Mouse (Mus musculus) heart, adult 2 months (tissue): ENCODE measurements at regions not wholly inside any gene's neighbourhood (a gene's known extent, or its start where the extent isn't known, plus 50 kb on each side); places are given as distances from the start of the nearest gene placed in this dataset.

ENCODE experiments used
- DNase-seq, 2 experiments: peaks; one replicate each; pipeline ENCODE4 v3.0.0; 2021
- H3K27ac ChIP-seq: fragments of 200-600 bp; 2 replicates; pipeline ENCODE4 v1.8.1; 2022
- H3K27me3 ChIP-seq: fragments of 200-500 bp; 2 replicates; pipeline ENCODE4 v1.6.1; 2012; ENCODE audit warnings: mild to moderate bottlenecking, low read length, inconsistent platforms, mixed read lengths; ENCODE audit not compliant: control insufficient read depth, insufficient read depth
- H3K36me3 ChIP-seq: fragments of 200-500 bp; 2 replicates; pipeline ENCODE4 v1.6.1; 2012; ENCODE audit warnings: low read length, inconsistent platforms; ENCODE audit not compliant: control insufficient read depth, insufficient read depth
- H3K4me1 ChIP-seq: fragments of 200-500 bp; 2 replicates; pipeline ENCODE4 v1.6.1; 2011; ENCODE audit warnings: low read length; ENCODE audit not compliant: control insufficient read depth, insufficient read depth
- H3K4me3 ChIP-seq: fragments of 200-600 bp; 2 replicates; pipeline ENCODE4 v1.8.1; 2022
- H3K79me2 ChIP-seq: fragments of 200-500 bp; replicated peaks from 2 replicates; pipeline ENCODE4 v1.6.1; 2012; ENCODE audit warnings: mild to moderate bottlenecking, inconsistent platforms, low read length, moderate library complexity, mixed read lengths; ENCODE audit not compliant: control insufficient read depth, insufficient read depth
- H3K9ac ChIP-seq: fragments of 200-500 bp; 2 replicates; pipeline ENCODE4 v1.6.1; 2012; ENCODE audit warnings: low read depth, mild to moderate bottlenecking, control low read depth, inconsistent platforms, low read length, mixed read lengths
- CTCF ChIP-seq: fragments of 200-600 bp; IDR thresholded peaks from 2 replicates; pipeline ENCODE4 v1.8.1; 2022; ENCODE audit warnings: antibody characterized with exemption, mild to moderate bottlenecking, moderate library complexity
- EP300 ChIP-seq: fragments of 200-500 bp; IDR thresholded peaks from 2 replicates; pipeline ENCODE4 v1.6.1; 2011; ENCODE audit warnings: low read depth, low read length, control low read depth; ENCODE audit not compliant: insufficient read depth
- POLR2A ChIP-seq: fragments of 200-500 bp; IDR thresholded peaks from 2 replicates; pipeline ENCODE4 v1.6.1; 2011; ENCODE audit warnings: mild to moderate bottlenecking, low read depth, low read length, control low read depth; ENCODE audit not compliant: insufficient read depth
- WGBS: fragments of 180-500 bp; shearing (Covaris S2); methylation state at CpG from one replicate; pipeline ENCODE4 v1.1.7; 2018; 5-methylcytosine and 5-hydroxymethylcytosine counted together
- intact Hi-C: fragments of 180-260 bp; cut with DNase I; formaldehyde crosslinking; loops from one replicate; pipeline ENCODE4 v1.15.1; 2025

DNA sequence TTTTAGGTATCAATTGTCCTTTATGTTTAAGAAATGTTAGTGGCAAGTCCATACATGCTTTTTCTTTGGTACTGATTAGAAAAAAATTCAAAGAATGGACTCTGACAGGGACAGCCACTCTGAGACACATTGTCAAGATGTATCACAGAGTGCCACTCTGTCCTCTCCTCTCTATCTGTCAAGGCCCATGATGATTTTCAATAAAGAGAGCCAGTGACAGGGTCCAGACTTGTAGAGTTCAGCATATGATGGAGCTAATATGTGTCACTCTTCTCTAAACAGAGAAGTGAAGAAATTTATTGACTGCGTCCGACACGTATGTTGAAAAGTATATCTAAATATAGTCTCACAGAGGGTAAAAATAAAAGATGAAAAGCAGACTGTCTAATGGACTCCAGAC lies 672.2 kb upstream of the 4930452B06Rik start:
- Histone ChIP-seq H3K36me3 (no peaks in the 10 kb centered on the region), H3K27ac (no peak overlapping the region), H3K4me1 (no peaks in the 10 kb centered on the region), H3K79me2 (no peaks in the 10 kb centered on the region), H3K4me3 (no peak overlapping the region), H3K9ac (no peak overlapping the region), H3K27me3 (no peaks in the 10 kb centered on the region)
- intact Hi-C loops = no loop called here
- TF ChIP-seq POLR2A = no peak
- TF ChIP-seq EP300 = no peak
- TF ChIP-seq CTCF = no peak
- 73% methylated on average over 3 of the region's 3 CpGs for WGBS
- DNase-seq = no peak

GRCm38 (mm10) chr14:9337107-9337506 lies 671.1 kb upstream of the 4930452B06Rik start:
- WGBS = 60% methylated on average over 3 of the region's 3 CpGs
- no peaks in the 10 kb centered on the region for H3K4me1 ChIP-seq
- H3K79me2 ChIP-seq = no peaks in the 10 kb centered on the region
- no peak for TF ChIP-seq EP300
- H3K27ac ChIP-seq = no peak overlapping the region
- intact Hi-C loops = no loop called here
- H3K36me3 ChIP-seq = no peaks in the 10 kb centered on the region
- no peaks in the 10 kb centered on the region for H3K27me3 ChIP-seq
- no peak for DNase-seq
- no peak overlapping the region for H3K9ac ChIP-seq
- no peak overlapping the region for H3K4me3 ChIP-seq

GRCm38 (mm10) chr14:9331593-9331992 lies 665.6 kb upstream of the 4930452B06Rik start:
- DNase-seq = no peak
- 71% methylated on average over 3 of the region's 3 CpGs for WGBS
- TF ChIP-seq POLR2A (no peak), CTCF (no peak), EP300 (no peak)
- no peak overlapping the region for H3K9ac ChIP-seq
- H3K4me1 ChIP-seq = no peaks in the 10 kb centered on the region
- intact Hi-C loops = no loop called here
- H3K36me3 ChIP-seq = no peaks in the 10 kb centered on the region
- no peak overlapping the region for H3K4me3 ChIP-seq
- no peaks in the 10 kb centered on the region for H3K27me3 ChIP-seq
- H3K79me2 ChIP-seq = no peaks in the 10 kb centered on the region
- no peak overlapping the region for H3K27ac ChIP-seq

DNA sequence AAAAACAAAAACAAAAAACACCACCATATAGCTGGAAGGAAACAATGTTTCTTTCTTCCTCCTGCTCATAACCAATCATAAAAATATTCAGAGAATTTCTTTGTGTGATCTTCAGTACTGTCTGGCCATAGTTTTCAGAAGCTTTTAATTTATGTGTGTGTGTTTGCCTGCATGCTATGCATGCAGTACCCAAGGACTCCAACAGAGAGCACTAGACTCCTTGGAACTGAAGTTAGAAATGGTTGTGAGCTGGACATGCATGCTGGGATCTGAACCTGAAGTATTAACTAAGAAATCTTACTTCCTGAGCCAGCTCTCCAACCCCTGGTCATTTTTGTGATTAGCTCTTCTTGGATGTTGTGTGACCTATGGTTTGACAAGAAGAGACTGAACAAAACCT lies 664.7 kb upstream of the 4930452B06Rik start:
- intact Hi-C loops = no loop called here
- Histone ChIP-seq H3K27ac (no peak overlapping the region), H3K9ac (no peak overlapping the region), H3K27me3 (no peaks in the 10 kb centered on the region), H3K4me3 (no peak overlapping the region), H3K79me2 (no peaks in the 10 kb centered on the region), H3K4me1 (no peaks in the 10 kb centered on the region), H3K36me3 (no peaks in the 10 kb centered on the region)
- peak; percentile 17 for TF ChIP-seq CTCF
- no peak for TF ChIP-seq EP300
- no peak for TF ChIP-seq POLR2A
- DNase-seq = no peak

GRCm38 (mm10) chr14:9329839-9330485 lies 663.9 kb upstream of the 4930452B06Rik start:
- Histone ChIP-seq H3K27ac (no peak overlapping the region), H3K9ac (no peak overlapping the region), H3K27me3 (no peaks in the 10 kb centered on the region), H3K4me1 (no peaks in the 10 kb centered on the region), H3K4me3 (no peak overlapping the region), H3K79me2 (no peaks in the 10 kb centered on the region), H3K36me3 (no peaks in the 10 kb centered on the region)
- DNase-seq = no peak
- WGBS = 82% methylated on average over 12 of the region's 12 CpGs
- TF ChIP-seq CTCF = no peak
- no peak for TF ChIP-seq EP300
- TF ChIP-seq POLR2A = no peak
- intact Hi-C loops = no loop called here

DNA sequence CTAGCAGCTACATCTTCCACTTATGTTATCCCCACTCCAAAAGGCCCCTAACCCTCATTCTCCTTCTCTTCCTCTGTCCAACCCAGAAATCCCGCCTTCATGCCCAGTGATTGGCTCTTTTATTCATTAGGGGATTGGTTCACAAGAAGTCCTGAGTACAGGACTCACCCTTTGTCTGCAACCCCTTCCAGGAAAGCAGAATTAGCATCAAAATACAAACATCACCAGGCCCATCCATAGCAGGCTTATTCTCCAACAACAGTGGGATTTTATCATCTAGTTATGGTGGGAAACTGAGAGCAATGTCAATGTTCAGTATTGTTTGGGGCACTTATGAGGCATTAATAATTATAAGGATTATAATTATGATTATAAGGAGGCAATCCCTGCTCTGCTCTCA lies 661.3 kb upstream of the 4930452B06Rik start:
- 54% methylated on average over 1 of the region's 1 CpGs for WGBS

More for the DNA sequence above, 661.3 kb upstream of the 4930452B06Rik start:
- no peak for DNase-seq
- Histone ChIP-seq H3K4me1 (no peaks in the 10 kb centered on the region), H3K9ac (no peak overlapping the region), H3K36me3 (no peaks in the 10 kb centered on the region), H3K4me3 (no peak overlapping the region), H3K27me3 (no peaks in the 10 kb centered on the region), H3K79me2 (no peaks in the 10 kb centered on the region), H3K27ac (no peak overlapping the region)
- intact Hi-C loops = no loop called here
- no peak for TF ChIP-seq POLR2A
- TF ChIP-seq CTCF = no peak
- TF ChIP-seq EP300 = no peak
